Mouse (Mus musculus) kidney, adult 9 months (tissue): ENCODE results near the gene Rnd2.
"Not testable (repeated sequence)": the region's sequence is repeated elsewhere in the genome, so short reads cannot be mapped to it uniquely, and the experiment has no call there.

Source experiments
- DNase-seq: peaks from one replicate; pipeline ENCODE4 v3.0.0; 2022

The Rnd2 gene

GRCm38 (mm10) chr11:101447786-101448185 is 17.0 kb upstream of the Rnd2 start:
- no peak for DNase-seq

- DNase-seq, result peak; percentile 86
Measured at GRCm38 (mm10) chr11:101448274-101448746, 16.5 kb upstream of the Rnd2 start, which contains the start of gene Ifi35. Gene Ifi35, plus strand, starts transcription at chr11:101448407.

DNA sequence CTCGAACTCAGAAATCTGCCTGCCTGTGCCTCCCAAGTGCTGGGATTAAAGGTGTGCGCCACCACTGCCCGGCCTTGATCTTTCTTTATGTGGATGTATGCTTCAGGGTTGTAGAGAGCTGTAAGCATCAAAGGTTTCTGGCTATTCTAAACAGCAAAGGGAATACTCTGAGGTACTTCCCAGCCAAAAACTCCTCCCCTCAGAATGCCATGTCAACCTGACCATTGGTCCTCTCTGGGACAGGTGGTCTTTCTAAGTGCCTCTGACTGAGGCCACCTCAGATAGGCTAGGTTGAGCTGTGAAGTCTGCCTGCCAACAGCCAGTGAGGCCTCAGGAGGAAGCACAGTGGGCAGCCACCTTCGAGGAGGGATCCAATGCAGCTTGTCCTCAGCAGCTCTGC is 15.9 kb upstream of the Rnd2 start:
- no peak for DNase-seq

DNA sequence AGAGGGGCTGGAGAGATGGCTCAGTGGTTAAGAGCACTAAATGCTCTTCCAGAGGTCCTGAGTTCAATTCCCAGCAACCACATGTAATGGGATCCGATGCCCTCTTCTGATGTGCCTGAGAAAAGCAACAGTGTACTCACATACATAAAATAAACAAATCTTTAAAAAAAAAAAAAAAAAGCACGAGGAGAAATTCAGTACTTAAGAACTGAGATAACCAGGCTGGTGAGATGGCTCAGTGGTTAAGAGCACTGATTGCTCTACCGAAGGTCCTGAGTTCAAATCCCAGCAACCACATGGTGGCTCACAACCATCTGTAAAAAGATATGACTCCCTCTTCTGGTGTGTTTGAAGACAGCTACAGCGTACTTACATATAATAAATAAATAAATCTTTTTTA is 15.2 kb upstream of the Rnd2 start:
- DNase-seq, result not testable (repeated sequence)

GRCm38 (mm10) chr11:101450394-101450793 is 14.4 kb upstream of the Rnd2 start:
- DNase-seq, result no peak

DNA sequence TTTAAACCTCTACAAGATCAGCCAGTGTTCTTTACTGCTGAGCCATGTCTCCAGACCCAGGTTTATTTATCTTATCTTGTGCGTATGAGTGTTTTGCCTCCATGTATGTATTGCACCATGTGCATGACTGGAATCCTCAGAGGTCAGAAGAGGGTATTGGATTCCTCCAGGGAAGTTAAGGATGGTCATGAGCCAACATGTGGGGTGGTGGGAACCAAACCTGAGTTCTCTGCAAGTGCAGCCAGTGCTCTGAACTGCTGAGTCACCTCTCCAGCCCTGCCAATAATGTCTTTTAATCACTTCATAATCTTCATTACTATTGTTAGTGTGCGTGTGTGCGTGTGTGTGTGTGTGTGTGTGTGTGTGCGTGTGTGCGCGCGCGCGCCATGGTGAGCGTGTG is 13.3 kb upstream of the Rnd2 start:
- no peak for DNase-seq

DNA sequence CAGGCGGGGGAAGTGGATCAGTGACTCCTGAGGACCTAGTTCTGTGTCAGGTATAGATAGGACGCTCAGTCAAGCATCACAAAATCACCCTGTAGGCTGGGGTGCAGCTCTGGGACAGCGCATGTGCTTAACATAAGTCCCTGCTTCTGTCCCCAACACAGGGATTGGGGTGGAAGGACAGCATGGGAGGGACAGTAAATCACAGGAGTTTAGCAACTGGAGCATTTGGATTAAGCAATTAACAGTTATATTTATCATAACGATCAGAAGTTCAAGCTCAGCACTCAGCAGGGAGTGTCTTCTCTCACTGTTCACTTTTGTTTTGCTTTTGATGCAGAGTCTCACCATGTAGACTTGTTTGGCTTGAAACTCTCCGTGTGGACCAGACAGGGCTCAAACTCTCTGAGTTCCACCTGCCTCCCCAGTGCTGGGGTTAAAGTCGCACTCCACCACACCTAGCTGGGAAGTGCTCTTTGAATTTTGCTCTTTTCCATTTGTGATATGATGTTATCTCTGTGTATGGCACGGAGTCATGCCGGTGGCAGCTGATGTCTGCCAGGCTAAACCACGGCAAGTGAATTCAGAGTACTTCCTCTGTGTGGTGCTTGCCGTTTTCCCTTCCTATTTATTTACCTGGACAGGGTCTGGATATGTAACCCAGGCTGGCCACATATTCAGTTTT is 12.6 kb upstream of the Rnd2 start:
- no peak for DNase-seq

DNA sequence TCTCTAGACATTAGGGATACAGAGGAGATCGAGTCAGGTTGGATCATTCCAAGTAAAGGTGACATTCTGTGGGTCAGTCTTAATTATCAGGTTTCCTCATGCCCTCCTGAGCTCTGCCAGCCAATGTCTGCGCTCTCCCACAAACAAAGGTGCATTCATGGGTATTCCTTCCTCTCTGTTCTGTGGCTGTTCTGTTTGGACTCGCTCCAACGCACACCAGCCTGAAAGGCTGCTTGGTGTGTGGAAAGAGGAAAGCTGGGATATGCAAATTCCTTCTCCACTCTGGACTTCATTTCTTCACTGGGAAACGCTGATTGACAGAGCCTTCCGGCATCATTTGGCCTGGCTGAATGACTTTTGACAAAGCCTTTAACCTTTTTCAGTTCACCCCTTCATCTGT is 10.1 kb upstream of the Rnd2 start:
- no peak for DNase-seq

DNA sequence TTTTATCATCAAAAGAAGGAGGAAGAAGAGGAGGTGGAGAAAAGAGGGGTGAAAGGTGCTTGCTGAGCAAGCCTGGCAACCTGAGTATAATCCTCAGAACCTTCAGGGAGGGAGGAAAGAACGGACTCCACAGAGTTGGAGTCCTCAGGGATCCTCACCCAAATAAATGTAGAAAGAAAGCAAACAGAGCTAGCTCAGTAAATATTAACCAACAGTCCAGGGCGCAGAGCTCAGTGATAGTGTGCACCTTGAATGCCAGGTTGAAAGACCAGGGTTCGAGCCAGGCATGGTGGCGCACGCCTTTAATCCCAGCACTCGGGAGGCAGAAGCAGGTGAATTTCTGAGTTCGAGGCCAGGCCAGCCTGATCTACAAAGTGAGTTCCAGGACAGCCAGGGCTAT is 9.2 kb upstream of the Rnd2 start:
- no peak for DNase-seq

DNA sequence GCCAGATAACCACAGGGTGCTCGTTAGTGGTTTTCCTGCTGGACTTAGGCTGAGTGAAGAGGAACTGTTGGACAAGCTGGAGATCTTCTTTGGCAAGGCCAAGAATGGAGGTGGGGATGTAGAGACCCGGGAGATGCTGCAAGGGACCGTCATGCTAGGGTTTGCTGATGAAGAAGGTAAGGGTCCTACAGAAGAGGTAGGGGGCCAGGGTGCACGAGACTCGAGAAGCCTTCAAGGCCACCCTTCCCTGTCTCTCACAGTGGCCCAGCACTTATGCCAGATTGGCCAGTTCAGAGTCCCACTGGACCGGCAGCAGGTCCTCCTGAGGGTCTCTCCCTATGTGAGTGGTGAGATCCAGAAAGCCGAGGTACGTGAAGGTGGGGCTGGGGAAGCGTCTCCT is 7.2 kb upstream of the Rnd2 start:
- no peak for DNase-seq

GRCm38 (mm10) chr11:101458217-101458616 is 6.6 kb upstream of the Rnd2 start:
- DNase-seq, result no peak

DNA sequence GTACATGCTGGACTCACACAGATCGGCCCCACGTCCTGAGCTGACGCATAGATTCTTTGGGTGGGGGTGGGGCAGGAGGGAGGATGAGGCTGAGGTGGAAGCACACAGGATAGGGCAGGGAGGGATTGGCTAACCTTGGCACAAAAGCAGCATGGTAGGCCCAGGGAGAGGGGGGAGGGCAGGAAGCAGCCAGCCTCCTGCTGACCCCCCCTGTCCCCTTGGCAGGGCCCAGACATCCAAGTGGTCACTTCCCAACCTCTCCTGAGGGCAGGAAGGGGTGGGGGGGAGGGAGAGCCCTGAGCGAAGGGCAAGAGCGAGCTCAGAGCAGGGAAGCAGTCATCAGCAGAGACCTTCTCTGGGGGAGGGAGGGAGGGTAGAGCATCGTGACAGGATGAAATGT is 5.1 kb upstream of the Rnd2 start:
- no peak for DNase-seq

GRCm38 (mm10) chr11:101460321-101460720 is 4.5 kb upstream of the Rnd2 start:
- DNase-seq, result no peak

- no peak for DNase-seq
Measured at GRCm38 (mm10) chr11:101462141-101462540, 2.7 kb upstream of the Rnd2 start.

DNA sequence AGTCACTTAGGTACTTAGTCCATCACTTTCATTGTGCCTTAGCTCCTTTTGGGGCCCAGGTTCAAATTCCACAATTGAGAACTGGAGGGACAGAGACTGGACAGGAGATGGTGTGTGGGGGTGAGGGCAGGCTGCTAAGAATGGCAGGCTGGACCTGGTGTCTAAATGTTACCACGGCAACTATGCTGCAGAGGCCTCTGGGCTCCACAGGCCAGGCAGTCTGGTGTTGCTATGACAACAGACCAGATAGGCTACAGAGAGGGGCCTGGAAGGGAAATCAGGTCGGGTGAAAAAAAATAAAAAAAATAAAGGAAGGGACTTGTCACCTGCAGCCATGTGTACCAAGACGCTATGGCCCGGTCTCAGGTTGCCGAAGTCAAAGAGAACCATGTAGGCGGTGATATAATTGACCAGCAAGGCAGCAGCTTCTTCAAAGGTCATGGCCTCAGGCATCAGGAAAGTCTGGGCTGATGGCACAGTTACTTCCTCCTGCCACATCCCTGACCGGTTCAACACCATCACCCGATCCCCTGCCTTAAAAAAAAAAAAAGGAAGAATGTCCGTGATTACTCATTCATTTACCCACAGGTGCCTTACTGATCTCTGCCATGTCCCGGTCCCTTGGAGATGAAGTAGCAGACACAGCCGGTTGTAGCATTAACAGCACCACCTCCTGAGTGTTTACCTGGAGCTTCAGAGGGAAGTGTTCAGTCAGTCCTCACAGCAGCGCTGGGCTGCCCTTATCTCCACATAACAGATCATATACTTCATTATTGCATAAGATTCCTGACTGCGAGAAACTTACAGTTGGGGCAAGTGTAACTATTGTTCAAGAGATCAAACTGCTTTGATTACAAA is 2.0 kb upstream of the Rnd2 start:
- no peak for DNase-seq

DNA sequence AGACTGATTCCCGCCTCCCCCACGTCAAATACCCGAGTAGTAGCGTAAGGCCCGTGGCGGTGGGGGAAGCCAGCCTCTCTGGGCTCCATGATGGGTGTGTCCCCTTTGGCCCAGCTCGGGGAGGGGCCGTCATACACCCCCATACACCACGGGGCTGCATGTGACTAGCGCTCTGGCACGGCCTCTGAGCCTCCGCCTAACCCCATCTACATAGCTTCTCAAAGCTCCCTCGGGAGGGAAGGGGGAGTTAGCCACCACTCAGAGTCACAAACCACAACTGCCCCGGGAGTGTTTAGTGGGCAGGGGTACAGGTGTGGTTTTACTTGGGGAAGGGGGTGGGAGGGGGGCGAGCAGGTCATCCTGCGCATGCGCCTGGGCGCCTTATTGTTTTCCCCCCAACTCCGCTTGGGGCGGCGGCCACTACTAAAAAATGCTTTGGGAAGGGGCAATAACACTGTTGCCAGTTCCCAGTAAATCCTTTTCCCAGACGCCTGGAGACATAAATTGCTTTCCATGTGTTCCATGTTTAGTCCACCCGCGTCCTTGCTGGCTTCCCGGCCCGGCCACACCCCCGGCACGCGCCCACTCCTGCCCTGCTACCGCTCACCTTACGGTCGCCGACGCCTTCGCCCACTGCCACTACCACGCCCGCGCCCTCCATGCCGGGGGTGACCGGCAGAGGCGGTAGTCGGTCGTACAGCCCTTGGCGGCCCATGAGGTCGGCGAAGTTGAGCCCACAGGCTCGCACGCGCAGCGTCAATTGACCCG is 486 bp downstream of the Rnd2 start:
- DNase-seq, result peak; percentile 65

DNA sequence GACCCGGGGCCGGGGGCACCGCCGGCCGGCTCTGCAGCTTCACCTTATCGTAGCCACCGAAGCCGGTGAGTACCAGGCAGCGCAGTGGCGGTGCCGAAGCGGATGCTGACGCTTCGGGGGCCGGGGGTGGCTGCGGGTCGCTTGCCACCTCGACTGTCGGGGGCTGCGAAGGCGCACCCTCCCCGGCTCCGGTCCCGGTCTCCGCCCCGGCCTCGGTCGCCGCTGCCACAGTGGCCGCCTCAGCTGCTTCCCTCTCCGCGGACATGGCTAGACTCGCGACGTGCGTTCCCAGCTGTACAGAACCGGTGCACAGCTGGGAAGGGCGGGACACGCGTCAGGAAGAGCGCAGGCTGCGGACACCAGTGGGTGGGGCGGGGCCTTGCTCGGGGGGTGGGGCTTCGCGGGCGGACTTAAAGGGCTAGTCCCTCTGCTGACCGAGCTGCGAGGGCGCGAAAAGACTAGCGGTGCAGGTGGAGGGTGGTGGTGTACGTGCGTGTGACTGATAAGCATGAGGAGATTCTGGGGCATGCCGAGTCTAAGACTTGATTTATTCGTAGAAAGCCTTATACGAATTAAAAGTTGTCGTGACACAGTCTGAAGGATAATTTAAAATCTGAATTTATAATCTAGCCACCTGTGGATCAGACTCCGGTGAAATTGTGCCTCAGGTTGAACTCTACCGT is 1.2 kb downstream of the Rnd2 start, which contains the start of gene Vat1:
Gene Vat1 (minus strand): TSS at position 362 of the 683 bp plus-strand sequence.
- peak; percentile 63 for DNase-seq

DNA sequence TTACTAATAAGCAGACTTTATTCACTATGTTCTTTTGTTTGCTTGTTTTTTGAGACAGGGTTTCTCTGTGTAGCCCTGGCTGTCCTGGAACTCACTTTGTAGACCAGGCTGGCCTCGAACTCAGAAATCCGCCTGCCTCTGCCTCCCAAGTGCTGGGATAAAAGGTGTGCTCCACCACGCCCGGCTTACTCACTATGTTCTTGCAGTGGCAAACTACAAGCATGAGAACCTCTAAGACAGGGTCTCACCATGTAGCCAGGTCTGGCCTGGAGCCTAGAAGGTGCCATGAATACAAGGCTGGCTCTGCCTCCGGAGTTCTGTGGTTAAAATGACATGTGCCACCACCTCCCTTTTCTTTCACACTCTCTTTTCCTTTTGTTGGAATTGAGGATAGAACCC is 1.8 kb downstream of the Rnd2 start:
- DNase-seq, result not testable (repeated sequence)

DNA sequence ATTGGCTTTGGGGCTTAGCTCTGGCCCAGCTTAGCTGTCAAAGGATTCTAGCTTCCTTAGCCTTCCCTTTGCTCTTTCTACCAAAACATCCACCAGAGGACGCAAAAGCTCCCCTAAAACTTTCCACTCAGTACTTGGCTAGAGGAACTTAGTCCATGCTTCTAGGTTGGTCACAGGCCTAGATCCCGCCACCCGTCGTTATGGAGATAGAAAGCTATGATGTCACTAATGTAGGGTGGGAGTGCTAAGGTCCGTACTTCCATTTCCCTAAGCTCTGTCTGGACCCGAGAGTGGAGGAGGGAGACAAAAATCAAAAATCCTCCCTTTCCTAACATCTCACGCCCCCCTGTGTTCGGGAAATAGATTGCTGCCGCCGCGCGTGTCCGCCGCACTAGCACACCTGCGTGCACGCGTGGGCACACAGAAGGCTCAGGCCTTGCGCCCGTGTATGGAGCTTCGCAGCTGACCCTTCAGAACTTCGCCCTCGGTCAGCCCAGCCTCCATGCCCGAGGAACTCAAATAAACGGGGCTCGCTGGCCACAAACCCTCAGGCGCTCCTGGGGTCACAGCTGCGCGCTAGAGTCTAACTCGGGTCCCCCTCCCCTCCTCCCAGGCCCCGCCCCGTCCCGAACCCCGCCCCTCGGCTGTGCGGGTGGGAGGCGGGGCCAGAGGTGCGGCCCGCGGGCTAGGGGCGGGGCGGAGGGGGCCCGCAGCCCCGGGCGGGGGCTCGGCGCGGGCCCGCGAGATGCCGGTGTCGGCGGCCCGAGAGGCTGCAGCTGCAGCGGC is 2.9 kb downstream of the Rnd2 start:
- peak; percentile 86 for DNase-seq

DNA sequence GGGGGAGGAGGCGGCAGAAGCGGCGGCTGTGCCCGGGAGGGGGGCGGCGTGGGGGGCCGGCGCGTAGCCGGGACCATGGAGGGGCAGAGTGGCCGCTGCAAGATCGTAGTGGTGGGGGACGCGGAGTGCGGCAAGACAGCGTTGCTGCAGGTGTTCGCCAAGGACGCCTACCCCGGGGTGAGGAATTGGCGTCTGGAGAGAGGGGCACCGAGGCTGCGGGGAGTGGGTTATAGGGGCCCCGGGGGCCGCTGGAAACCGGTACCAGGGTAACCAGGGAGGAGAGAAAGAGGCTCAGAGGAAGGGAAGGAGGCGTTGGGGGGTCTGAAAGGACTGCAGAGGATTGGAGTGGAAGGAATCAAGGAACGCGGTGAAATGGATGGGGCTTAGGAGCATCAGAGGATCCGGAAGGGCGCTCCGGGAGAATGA is 3.5 kb downstream of the Rnd2 start:
- DNase-seq, result no peak

- DNase-seq, result no peak
Measured at GRCm38 (mm10) chr11:101468731-101469130, 3.9 kb downstream of the Rnd2 start.

GRCm38 (mm10) chr11:101469155-101469554 is 4.4 kb downstream of the Rnd2 start:
- DNase-seq, result no peak
